In the genomic region with DNA sequence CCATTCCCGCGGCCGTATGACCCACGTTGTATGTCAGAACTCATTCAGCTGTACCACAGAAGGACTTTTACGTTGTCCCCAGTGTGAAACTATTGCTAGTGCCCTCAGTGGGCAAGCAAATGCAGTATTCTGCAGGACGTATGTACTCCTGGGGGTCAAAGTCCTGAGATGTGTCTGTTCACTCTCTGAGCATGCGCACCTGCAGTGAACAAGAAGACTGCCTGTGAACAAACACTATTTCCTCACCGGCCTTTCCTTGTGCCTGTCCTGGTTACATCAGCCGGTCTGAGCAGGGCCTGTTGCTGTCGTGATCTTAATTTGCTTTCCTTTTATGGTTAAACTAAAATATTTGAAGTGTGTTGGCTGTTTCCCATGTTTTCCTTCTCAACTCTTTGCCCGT, we compare ENCODE assay signal across 15 mouse cellular contexts.
"Had no signal": no experiment of that assay in that cellular context is flagged by ENCODE, and none has a peak within 500 bp of the region (broad histone marks: within the 10 kb centered on the region; RNA-seq: fewer than 3 reads in every experiment).

No protein-coding gene starts in this region.

- H3K36me3 ChIP-seq: limb, embryonic 15.5 days; midbrain, embryonic 15.5 days; neural tube, embryonic 12.5 days; stomach, embryonic 15.5 days had no signal

- ATAC-seq: lung, postnatal 0 days; midbrain, embryonic 15.5 days had no signal

- H3K4me2 ChIP-seq: limb, embryonic 15.5 days; midbrain, embryonic 11.5 days; midbrain, embryonic 15.5 days; neural tube, embryonic 12.5 days; stomach, embryonic 15.5 days had no signal

- H3K9ac ChIP-seq: limb, embryonic 15.5 days; midbrain, embryonic 15.5 days; neural tube, embryonic 12.5 days; stomach, embryonic 15.5 days had no signal

- H3K27me3 ChIP-seq: limb, embryonic 15.5 days; midbrain, embryonic 15.5 days; neural tube, embryonic 12.5 days; stomach, embryonic 15.5 days had no signal

- H3K27ac ChIP-seq: kidney, postnatal 0 days; limb, embryonic 15.5 days; midbrain, embryonic 15.5 days; neural tube, embryonic 12.5 days; stomach, embryonic 15.5 days had no signal

- H3K9me3 ChIP-seq: limb, embryonic 15.5 days; midbrain, embryonic 15.5 days; neural tube, embryonic 12.5 days; stomach, embryonic 15.5 days had no signal

- H3K4me3 ChIP-seq: limb, embryonic 15.5 days; midbrain, embryonic 15.5 days; neural tube, embryonic 12.5 days; stomach, embryonic 15.5 days had no signal

- DNase-seq: kidney, adult 11 months; kidney, adult 9 months; kidney, postnatal 36 days; layer of hippocampus, adult 9-11 months; layer of hippocampus, postnatal 36 days; lung, adult 2 months; lung, postnatal 4 days; thymus, postnatal 4 days had no signal
